Mouse (Mus musculus): ENCODE results near the gene Rpl12. TPM values are rescaled to one million over a fixed set of nuclear protein-coding genes. Genes with fewer than 3 reads are reported as not detected.

Rpl12 gene
- polyA plus RNA-seq, 1 experiment from 2014 or later: 185 TPM

DNA sequence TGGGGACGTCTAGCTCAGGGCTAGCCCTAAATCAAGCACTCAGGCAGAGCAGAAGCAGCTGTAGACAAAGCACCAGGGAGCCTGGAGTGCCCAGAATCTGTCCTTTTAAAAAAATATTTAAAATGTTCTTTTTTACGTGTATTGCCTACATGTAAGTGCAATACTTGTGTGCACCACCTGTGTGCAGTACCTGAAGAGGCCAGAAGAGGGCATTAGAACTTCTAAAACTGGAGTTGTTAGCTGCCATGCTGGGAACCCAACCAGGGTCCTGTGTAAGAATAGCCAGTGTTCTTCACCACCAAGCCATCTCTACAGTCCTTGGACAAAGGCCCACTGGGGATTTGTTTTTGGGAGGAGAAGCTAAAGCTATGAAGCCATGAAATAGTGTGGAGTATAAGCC is 6.8 kb upstream of the Rpl12 start:
- WGBS: 91% methylated on average over 2 of the region's 2 CpGs

DNA sequence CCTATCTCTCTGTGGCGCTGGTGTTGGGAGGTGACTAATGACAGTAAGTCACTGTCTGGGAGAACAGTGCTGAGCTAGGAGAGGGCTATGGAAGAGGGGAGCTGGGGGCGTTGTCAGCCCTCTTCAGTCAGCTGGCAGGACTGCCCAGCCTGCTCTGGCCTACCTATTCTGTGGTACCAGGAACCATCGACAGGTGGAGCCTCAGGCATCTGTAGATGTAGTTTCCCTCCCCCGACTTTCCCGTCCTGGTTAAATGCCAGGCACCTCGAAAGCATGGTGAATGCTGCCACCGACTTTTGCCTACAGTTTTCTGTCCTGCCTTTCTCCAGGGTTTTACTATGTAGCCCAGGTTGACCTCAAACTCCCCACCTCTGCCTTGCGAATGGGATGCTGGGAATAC is 4.0 kb upstream of the Rpl12 start:
- no peak overlapping the region for H3K4me2 ChIP-seq
- no peak overlapping the region for H3K4me3 ChIP-seq (replicated peaks)
- no peak for ATAC-seq (ENCODE audit: insufficient number of reproducible peaks, insufficient read depth, low FRiP score, low TSS enrichment, low read depth)
- 56% methylated on average over 8 of the region's 8 CpGs for WGBS
- H3K9ac ChIP-seq (replicated peaks): no peak overlapping the region
- H3K36me3 ChIP-seq: peaks cover 45% of the 10 kb centered on the region
- no peaks in the 10 kb centered on the region for H3K27me3 ChIP-seq
- peaks cover 7% of the 10 kb centered on the region for H3K4me1 ChIP-seq (replicated peaks)
- peaks cover 6% of the 10 kb centered on the region for H3K9me3 ChIP-seq
- no peak overlapping the region for H3K27ac ChIP-seq

More for the DNA sequence above, 6.8 kb upstream of the Rpl12 start:
- Histone ChIP-seq H3K9me3 (peaks cover 6% of the 10 kb centered on the region), H3K27ac (no peak overlapping the region), H3K27me3 (no peaks in the 10 kb centered on the region), H3K36me3 (peaks cover 72% of the 10 kb centered on the region), H3K4me2 (no peak overlapping the region), H3K9ac (replicated peaks) (no peak overlapping the region), H3K4me1 (replicated peaks) (no peaks in the 10 kb centered on the region), H3K4me3 (replicated peaks) (no peak overlapping the region)
- no peak for ATAC-seq (ENCODE audit: insufficient number of reproducible peaks, insufficient read depth, low FRiP score, low TSS enrichment, low read depth)

DNA sequence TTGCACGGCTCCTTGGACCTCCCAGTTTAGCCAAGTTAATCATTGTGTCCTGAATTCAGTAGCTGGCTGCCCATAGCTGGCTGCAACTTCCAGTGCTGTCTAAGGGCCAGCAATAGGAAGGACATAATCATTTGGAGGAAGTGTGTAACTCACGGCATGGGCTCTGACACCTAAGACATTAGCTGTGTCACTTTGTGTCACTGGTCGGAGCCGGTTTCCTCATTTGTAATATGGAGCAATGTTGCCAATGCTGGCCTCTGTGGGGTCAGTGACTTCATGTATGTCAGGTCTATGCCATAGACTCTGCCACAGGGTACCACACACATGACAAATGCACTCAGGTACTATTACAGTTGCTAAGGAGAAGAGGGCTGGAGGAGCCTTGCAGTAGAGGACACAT is 1.1 kb upstream of the Rpl12 start:
- Histone ChIP-seq H3K9ac (replicated peaks) (peak overlapping the region; percentile 73; the same call in 1 of the 2 replicates), H3K27me3 (no peaks in the 10 kb centered on the region), H3K27ac (no peak overlapping the region), H3K4me1 (replicated peaks) (peaks cover 33% of the 10 kb centered on the region), H3K4me3 (replicated peaks) (peak overlapping the region; percentile 92), H3K36me3 (peaks cover 47% of the 10 kb centered on the region), H3K4me2 (peak overlapping the region; percentile 96), H3K9me3 (no peaks in the 10 kb centered on the region)
- no peak for ATAC-seq (ENCODE audit: insufficient number of reproducible peaks, insufficient read depth, low FRiP score, low TSS enrichment, low read depth)
- WGBS: 87% methylated on average over 4 of the region's 4 CpGs

DNA sequence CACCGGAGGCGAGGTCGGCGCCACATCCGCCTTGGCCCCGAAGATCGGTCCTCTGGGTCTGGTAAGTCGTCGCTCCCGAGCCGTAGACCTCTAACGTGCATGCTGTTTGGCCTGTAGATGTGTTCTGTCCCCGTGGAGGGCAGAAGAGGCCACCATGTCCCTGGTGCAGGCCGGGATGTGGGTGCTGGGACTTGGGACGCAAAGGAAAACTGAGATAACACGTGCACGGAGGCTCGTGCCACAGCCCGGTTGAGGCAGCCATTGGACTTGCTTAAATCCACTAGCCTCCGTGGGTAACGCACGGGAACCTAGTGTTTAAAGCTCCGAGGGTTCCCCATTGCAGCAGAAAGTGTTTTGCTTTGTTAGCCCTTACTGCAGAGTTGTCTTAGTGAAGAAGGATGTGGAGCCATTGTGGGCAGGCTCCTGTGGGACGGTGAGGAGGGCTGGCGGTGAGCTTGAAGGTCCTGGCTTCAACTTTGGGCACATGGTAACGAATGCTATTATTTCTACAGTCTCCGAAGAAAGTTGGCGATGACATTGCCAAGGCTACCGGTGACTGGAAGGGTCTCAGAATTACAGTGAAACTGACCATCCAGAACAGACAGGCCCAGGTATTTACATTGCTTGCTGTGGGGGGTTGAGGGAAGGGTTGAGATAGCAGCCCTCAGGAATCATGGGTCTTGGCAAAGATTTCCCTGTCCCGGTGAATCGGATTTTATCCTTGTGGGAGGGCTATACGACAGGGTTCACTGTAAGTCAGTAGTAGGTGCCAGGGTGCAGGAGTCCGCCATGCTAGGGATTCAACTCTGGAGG is 909 bp downstream of the Rpl12 start:
- peak overlapping the region; percentile 96 for H3K4me2 ChIP-seq
- ATAC-seq (ENCODE audit: insufficient number of reproducible peaks, insufficient read depth, low FRiP score, low TSS enrichment, low read depth): no peak
- peak overlapping the region; percentile 98 for H3K9ac ChIP-seq (replicated peaks)
- no peaks in the 10 kb centered on the region for H3K9me3 ChIP-seq
- peaks cover 28% of the 10 kb centered on the region for H3K36me3 ChIP-seq
- WGBS: 1% methylated on average over 33 of the region's 33 CpGs
- H3K4me3 ChIP-seq (replicated peaks): peak overlapping the region; percentile 92
- no peaks in the 10 kb centered on the region for H3K27me3 ChIP-seq
- peak overlapping the region; percentile 92 for H3K27ac ChIP-seq
- peaks cover 46% of the 10 kb centered on the region for H3K4me1 ChIP-seq (replicated peaks)

DNA sequence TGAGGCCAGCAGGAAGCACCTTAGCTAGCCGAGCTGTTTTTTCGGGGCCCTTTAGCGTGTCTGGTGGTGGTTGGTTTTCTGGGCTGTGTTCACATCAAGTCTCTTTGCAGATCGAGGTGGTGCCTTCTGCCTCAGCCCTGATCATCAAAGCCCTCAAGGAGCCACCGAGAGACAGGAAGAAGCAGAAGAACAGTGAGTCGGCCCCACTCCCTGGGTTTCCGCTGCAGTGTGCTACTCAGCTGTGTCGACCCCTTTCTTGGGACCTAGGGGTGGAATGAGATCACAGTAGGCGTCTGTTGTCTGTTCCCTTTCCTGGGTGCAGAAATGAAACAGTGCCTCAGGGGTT is 1.5 kb downstream of the Rpl12 start:
- Histone ChIP-seq H3K36me3 (peaks cover 28% of the 10 kb centered on the region), H3K9ac (replicated peaks) (peak overlapping the region; percentile 98), H3K9me3 (no peaks in the 10 kb centered on the region), H3K27me3 (no peaks in the 10 kb centered on the region), H3K4me3 (replicated peaks) (peak overlapping the region; percentile 92), H3K4me1 (replicated peaks) (peaks cover 52% of the 10 kb centered on the region), H3K4me2 (peak overlapping the region; percentile 96), H3K27ac (peak overlapping the region; percentile 92; the same call in 1 of the 2 replicates)
- 7% methylated on average over 9 of the region's 9 CpGs for whole genome bisulfite sequencing
- no peak for ATAC-seq (ENCODE audit: insufficient number of reproducible peaks, insufficient read depth, low FRiP score, low TSS enrichment, low read depth)

DNA sequence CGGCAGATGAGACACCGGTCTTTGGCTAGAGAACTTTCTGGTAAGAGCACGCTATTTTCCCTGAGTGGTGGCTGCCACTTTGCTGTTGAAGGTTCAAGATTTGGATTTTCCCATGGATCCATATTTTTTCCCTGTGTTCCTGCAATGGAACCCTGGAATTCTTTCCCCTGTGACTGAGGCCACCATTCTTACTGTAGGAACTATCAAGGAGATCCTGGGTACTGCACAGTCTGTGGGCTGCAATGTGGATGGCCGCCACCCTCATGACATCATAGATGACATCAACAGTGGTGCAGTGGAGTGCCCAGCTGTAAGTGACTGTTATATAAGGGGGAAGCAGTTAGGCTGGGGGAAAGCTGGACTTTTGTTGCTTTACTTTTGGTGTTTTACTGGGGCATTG is 2.2 kb downstream of the Rpl12 start:
- H3K9ac ChIP-seq (replicated peaks): peak overlapping the region; percentile 98
- no peak for ATAC-seq (ENCODE audit: insufficient number of reproducible peaks, insufficient read depth, low FRiP score, low TSS enrichment, low read depth)
- H3K36me3 ChIP-seq: peaks cover 28% of the 10 kb centered on the region
- H3K9me3 ChIP-seq: no peaks in the 10 kb centered on the region
- H3K4me3 ChIP-seq (replicated peaks): peak overlapping the region; percentile 92
- H3K4me2 ChIP-seq: peak overlapping the region; percentile 96
- peaks cover 53% of the 10 kb centered on the region for H3K4me1 ChIP-seq (replicated peaks)
- WGBS: 69% methylated on average over 4 of the region's 4 CpGs
- H3K27ac ChIP-seq: no peak overlapping the region
- no peaks in the 10 kb centered on the region for H3K27me3 ChIP-seq

DNA sequence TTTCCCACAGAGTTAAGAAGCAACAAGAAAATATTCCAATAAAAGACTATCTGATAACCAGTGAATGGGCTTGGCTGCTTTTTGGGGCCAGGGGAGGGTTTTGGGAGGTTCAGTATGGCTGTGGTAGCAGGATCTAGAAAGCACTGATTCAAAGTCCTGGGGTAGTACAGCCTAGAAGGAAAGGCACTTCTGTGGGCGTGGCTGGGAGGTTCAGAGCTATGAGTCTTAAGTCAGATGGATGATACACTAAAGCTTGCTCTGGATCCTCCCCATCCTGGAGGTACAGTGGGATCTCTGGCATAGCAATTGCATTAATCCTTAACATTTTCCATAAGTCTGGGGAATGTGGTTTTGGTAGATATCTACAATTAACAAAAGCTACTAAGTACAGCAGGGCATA is 2.6 kb downstream of the Rpl12 start:
- Histone ChIP-seq H3K27me3 (no peaks in the 10 kb centered on the region), H3K9me3 (no peaks in the 10 kb centered on the region), H3K36me3 (peaks cover 28% of the 10 kb centered on the region), H3K4me3 (replicated peaks) (peak overlapping the region; percentile 92; the same call in 1 of the 2 replicates), H3K9ac (replicated peaks) (peak overlapping the region; percentile 98; the same call in 1 of the 2 replicates), H3K4me2 (peak overlapping the region; percentile 96), H3K27ac (no peak overlapping the region), H3K4me1 (replicated peaks) (peaks cover 53% of the 10 kb centered on the region)
- no peak for ATAC-seq (ENCODE audit: insufficient number of reproducible peaks, insufficient read depth, low FRiP score, low TSS enrichment, low read depth)
- 83% methylated on average over 1 of the region's 1 CpGs for WGBS

DNA sequence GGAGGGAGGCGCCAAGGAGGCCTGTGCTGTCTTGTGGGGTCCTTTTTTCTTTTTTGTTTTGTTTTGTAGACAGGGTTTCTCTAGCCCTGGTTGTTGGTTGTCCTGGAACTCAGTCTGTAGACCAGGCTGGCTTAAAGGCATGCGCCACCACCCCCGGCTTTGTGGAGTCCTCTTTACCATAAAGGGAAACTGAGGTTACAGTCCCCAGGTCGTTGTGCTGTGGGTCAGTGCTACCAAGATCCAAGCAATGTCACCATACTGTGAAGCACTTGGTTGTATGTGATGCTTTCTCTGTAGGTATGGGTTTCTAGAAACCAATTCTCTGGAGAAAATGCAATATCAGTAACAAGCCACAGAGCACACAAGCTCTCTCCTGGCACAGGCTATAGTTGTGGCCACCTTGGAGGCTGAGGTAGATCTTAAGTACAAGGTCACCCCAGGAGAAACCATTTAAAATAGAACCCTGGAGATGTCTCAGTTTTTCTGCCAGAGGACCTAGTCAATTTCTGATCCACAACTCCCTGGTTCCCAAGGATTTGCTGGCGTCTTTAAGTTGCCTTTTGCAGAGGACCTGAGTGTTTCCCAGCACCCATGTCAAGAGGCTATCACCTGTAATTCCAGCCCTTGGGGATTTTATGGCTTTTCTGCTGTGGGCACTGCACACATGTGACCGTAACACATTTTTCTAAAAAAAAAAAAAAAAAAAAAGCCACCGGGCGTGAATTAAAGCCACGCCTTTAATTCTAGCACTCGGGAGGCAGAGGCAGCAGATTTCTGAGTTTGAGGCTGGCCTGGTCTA is 3.5 kb downstream of the Rpl12 start:
- ATAC-seq (ENCODE audit: insufficient number of reproducible peaks, insufficient read depth, low FRiP score, low TSS enrichment, low read depth): no peak
- no peak overlapping the region for H3K9ac ChIP-seq (replicated peaks)
- H3K27ac ChIP-seq: peak overlapping the region; percentile 29; the same call in 1 of the 2 replicates
- peaks cover 53% of the 10 kb centered on the region for H3K4me1 ChIP-seq (replicated peaks)
- 28% methylated on average over 10 of the region's 10 CpGs for WGBS
- no peaks in the 10 kb centered on the region for H3K9me3 ChIP-seq
- H3K4me3 ChIP-seq (replicated peaks): no peak overlapping the region; the same call in 1 of the 2 replicates
- H3K36me3 ChIP-seq: peaks cover 28% of the 10 kb centered on the region
- no peaks in the 10 kb centered on the region for H3K27me3 ChIP-seq
- H3K4me2 ChIP-seq: no peak overlapping the region

DNA sequence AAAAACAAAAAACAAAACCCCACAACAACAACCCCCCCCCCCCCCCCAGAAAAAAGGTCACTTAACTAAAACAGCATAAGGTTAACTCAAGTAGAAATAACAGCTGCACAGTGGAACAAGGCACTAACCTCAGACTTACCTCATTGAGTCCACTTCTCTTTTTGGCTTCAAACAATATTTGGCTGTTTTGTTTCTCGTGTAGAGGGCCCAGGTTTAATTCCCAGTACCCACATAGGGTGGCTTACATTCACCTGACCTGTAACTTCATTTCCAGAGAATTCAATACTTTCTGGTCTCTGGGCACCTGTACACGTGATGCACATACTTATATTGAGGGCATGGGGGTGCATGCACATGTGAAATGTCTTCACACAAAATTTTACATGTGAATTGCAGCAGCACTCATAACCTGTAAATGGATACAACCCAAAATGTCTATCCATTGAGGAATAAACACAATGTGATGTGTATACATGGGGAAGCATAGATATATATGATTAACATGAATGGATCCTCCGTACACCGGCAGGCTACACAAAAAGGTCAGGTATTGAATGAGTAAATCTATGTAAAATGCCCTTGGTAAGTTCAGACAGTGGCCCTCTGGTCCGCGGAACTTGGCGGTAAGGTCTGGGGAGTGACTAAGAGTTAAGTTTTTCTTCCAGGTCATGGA is 4.3 kb downstream of the Rpl12 start:
- no peak for ATAC-seq (ENCODE audit: insufficient number of reproducible peaks, insufficient read depth, low FRiP score, low TSS enrichment, low read depth)
- peaks cover 28% of the 10 kb centered on the region for H3K36me3 ChIP-seq
- peaks cover 51% of the 10 kb centered on the region for H3K4me1 ChIP-seq (replicated peaks)
- H3K9me3 ChIP-seq: no peaks in the 10 kb centered on the region
- no peak overlapping the region for H3K4me3 ChIP-seq (replicated peaks)
- peak overlapping the region; percentile 87 for H3K4me2 ChIP-seq
- H3K9ac ChIP-seq (replicated peaks): no peak overlapping the region
- H3K27ac ChIP-seq: peak overlapping the region; percentile 95; the same call in 1 of the 2 replicates
- 19% methylated on average over 7 of the region's 7 CpGs for WGBS
- no peaks in the 10 kb centered on the region for H3K27me3 ChIP-seq

DNA sequence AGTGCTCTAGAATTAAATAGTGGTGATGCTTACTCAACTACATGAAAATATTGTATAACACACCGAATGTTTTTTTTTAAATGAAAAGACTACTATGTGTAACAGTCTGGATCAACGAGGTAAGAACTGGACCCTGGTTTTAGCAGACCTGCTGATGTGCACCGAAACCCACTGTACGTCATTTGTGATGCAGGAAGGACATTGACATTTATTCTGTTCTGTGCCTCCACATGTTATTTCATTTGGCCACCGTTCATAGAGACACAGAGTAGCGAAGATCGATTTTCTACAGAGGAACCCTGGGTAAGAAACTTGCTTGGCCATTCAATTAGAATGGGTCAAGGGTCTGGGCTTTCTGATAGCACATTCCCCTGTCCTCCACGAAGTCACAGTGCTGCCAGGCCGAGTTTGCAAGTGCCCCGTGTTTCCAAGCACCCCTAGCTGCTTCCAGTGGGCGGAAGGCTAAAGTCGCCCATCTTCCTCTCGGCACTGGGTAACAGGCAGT is 4.9 kb downstream of the Rpl12 start:
- H3K4me1 ChIP-seq (replicated peaks): peaks cover 46% of the 10 kb centered on the region
- peaks cover 28% of the 10 kb centered on the region for H3K36me3 ChIP-seq
- H3K4me2 ChIP-seq: peak overlapping the region; percentile 87
- H3K9ac ChIP-seq (replicated peaks): peak overlapping the region; percentile 76
- H3K27me3 ChIP-seq: no peaks in the 10 kb centered on the region
- no peak for ATAC-seq (ENCODE audit: insufficient number of reproducible peaks, insufficient read depth, low FRiP score, low TSS enrichment, low read depth)
- peak overlapping the region; percentile 59 for H3K4me3 ChIP-seq (replicated peaks)
- WGBS: 14% methylated on average over 13 of the region's 13 CpGs
- peak overlapping the region; percentile 95 for H3K27ac ChIP-seq
- H3K9me3 ChIP-seq: no peaks in the 10 kb centered on the region
